Mouse (Mus musculus): ENCODE data around the gene Tead3.

- peak; percentile 89 for TF ChIP-seq MAX (IDR thresholded peaks at IDR 0.05)
- TF ChIP-seq CTCF (IDR thresholded peaks at IDR 0.05; ENCODE audit: control insufficient read depth, insufficient read depth, insufficient read length), result peak; percentile 94
These were observed 22.2 kb downstream of the Tead3 start, which contains the start of gene Rpl10a for GRCm38 (mm10) chr17:28328366-28328928.

Data from C2C12 (cell line).